Mouse (Mus musculus) layer of hippocampus, postnatal 36 days (tissue): ENCODE results near the gene Kazn. TPM values are rescaled to one million over a fixed set of nuclear protein-coding genes. Genes with fewer than 3 reads are reported as not detected.

Experiments used
- DNase-seq, 2 experiments: peaks; one replicate each; pipeline ENCODE4 v3.0.0; 2022
- total RNA-seq, 2 experiments: library from RNA; stranded (reverse); gene quantifications; 2 replicates each; pipeline ENCODE4 v1.2.3; 2021

The Kazn gene
- total RNA-seq, 2 experiments from 2014 or later: 46.1 to 46.9 TPM

DNA sequence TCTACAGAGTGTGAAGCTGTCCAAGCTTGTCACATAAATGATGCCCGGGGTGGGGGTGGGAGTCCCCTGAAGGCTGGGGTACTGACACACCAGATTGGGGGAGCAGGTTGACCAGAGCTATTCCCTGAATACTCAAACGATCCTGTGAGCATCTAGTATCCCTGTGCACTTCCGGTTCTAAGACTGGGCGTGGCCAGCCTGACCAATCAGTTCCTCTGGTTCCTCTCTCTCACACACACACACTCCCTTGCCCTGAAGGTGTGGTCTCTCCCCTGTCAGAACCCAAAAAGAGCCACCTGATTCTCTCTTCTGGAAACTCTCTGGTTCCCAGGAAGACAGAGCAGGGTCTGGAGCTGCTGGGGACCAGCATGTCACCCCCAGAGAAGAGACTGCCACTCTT is 185.9 kb downstream of the Kazn start:
- DNase-seq: no peak

GRCm38 (mm10) chr4:142052391-142053132 is 186.6 kb downstream of the Kazn start:
- DNase-seq: no peak

Other genes with a start within 250 kb of the Kazn start
- 1 to 10 TPM; 8.6 to 9.7 TPM for gene Fhad1, start 224.3 kb downstream of the Kazn start, total RNA-seq
- 1 to 10 TPM; 4.2 TPM for gene Tmem51, start 155.1 kb downstream of the Kazn start, total RNA-seq